Mouse (Mus musculus) cerebellum, adult 2 months (tissue): ENCODE data around the gene Pyroxd1.

Source experiments
- CTCF ChIP-seq: fragments of 200-500 bp; IDR thresholded peaks from 2 replicates; pipeline ENCODE4 v1.5.1; 2011; ENCODE audit warnings: low read depth, mild to moderate bottlenecking, control low read depth, low read length, moderate library complexity, borderline replicate concordance; ENCODE audit not compliant: insufficient read depth
- POLR2A ChIP-seq: fragments of 200-500 bp; IDR thresholded peaks from 2 replicates; pipeline ENCODE4 v1.6.1; 2011; ENCODE audit warnings: low read length, control low read depth, borderline replicate concordance; ENCODE audit not compliant: insufficient read depth

GRCm38 (mm10) chr6:142326598-142326997 lies 18.9 kb upstream of the Pyroxd1 start:
- TF ChIP-seq CTCF (no peak), POLR2A (no peak)
